Mouse (Mus musculus) ES-Bruce4 (cell line): ENCODE results near the gene Olfr1510.

Experiments used
- EP300 ChIP-seq: IDR thresholded peaks from 2 replicates; pipeline ENCODE4 v1.6.1; 2011; ENCODE audit warnings: low read depth, low read length; ENCODE audit not compliant: insufficient read depth
- POLR2A ChIP-seq: IDR thresholded peaks from one replicate; pipeline ENCODE4 v1.8.1; 2011; ENCODE audit warnings: low read length; ENCODE audit not compliant: insufficient read depth

- no peak for TF ChIP-seq POLR2A
- TF ChIP-seq EP300, result no peak
Observed at GRCm38 (mm10) chr14:52414273-52414672, at the start of gene Olfr1510.
